Mouse (Mus musculus): ENCODE measurements around the gene Agl. TPM values are rescaled to one million over a fixed set of nuclear protein-coding genes. Genes with fewer than 3 reads are reported as not detected.
A peak's percentile ranks its signal among the peaks of the same experiment; 100 is the strongest.

Gene Agl
- polyA plus RNA-seq, 1 experiment from 2014 or later = 13.4 TPM

GRCm38 (mm10) chr3:116722980-116723379, 85.0 kb downstream of the Agl start:
- no peak overlapping the region for H3K9ac ChIP-seq (ENCODE audit: low read depth, low read length)
- 69% methylated on average over 4 of the region's 4 CpGs for WGBS
- H3K27ac ChIP-seq (ENCODE audit: low read depth, low read length) = no peak overlapping the region
- ATAC-seq (replicated peaks; ENCODE audit: low FRiP score) (no peak), DNase-seq (ENCODE audit: low spot score) (no peak)
- no peaks in the 10 kb centered on the region for H3K36me3 ChIP-seq (ENCODE audit: control insufficient read depth, insufficient read depth, low read length)
- H3K4me1 ChIP-seq (replicated peaks; ENCODE audit: control insufficient read depth, insufficient read depth, low read length) = no peaks in the 10 kb centered on the region
- no peaks in the 10 kb centered on the region for H3K27me3 ChIP-seq (replicated peaks; ENCODE audit: control insufficient read depth, insufficient read depth, low read length)
- no peak overlapping the region for H3K4me3 ChIP-seq (ENCODE audit: low read depth, low read length)
- H3K9me3 ChIP-seq (ENCODE audit: control insufficient read depth, low read length) = no peaks in the 10 kb centered on the region
- H3K4me2 ChIP-seq = no peak overlapping the region

GRCm38 (mm10) chr3:116718951-116719350, 89.0 kb downstream of the Agl start:
- Histone ChIP-seq H3K27ac (ENCODE audit: low read depth, low read length) (no peak overlapping the region), H3K9me3 (ENCODE audit: control insufficient read depth, low read length) (no peaks in the 10 kb centered on the region), H3K36me3 (ENCODE audit: control insufficient read depth, insufficient read depth, low read length) (no peaks in the 10 kb centered on the region), H3K9ac (ENCODE audit: low read depth, low read length) (no peak overlapping the region), H3K4me3 (ENCODE audit: low read depth, low read length) (no peak overlapping the region), H3K4me1 (replicated peaks; ENCODE audit: control insufficient read depth, insufficient read depth, low read length) (no peaks in the 10 kb centered on the region), H3K4me2 (no peak overlapping the region), H3K27me3 (replicated peaks; ENCODE audit: control insufficient read depth, insufficient read depth, low read length) (no peaks in the 10 kb centered on the region)
- ATAC-seq (replicated peaks; ENCODE audit: low FRiP score) (no peak), DNase-seq (ENCODE audit: low spot score) (no peak)
- 52% methylated on average over 3 of the region's 3 CpGs for WGBS

GRCm38 (mm10) chr3:116713031-116713430, 94.9 kb downstream of the Agl start:
- Histone ChIP-seq H3K36me3 (ENCODE audit: control insufficient read depth, insufficient read depth, low read length) (no peaks in the 10 kb centered on the region), H3K27ac (ENCODE audit: low read depth, low read length) (no peak overlapping the region), H3K27me3 (replicated peaks; ENCODE audit: control insufficient read depth, insufficient read depth, low read length) (no peaks in the 10 kb centered on the region), H3K9ac (ENCODE audit: low read depth, low read length) (peak overlapping the region; percentile 97; the same call in 1 of the 2 replicates), H3K4me3 (ENCODE audit: low read depth, low read length) (peak overlapping the region; percentile 97), H3K9me3 (ENCODE audit: control insufficient read depth, low read length) (no peaks in the 10 kb centered on the region), H3K4me2 (peak overlapping the region; percentile 78), H3K4me1 (replicated peaks; ENCODE audit: control insufficient read depth, insufficient read depth, low read length) (peaks cover 10% of the 10 kb centered on the region)
- WGBS = 26% methylated on average over 5 of the region's 5 CpGs
- no peak for DNase-seq (ENCODE audit: low spot score)
- no peak for ATAC-seq (replicated peaks; ENCODE audit: low FRiP score)

- Histone ChIP-seq H3K4me3 (ENCODE audit: low read depth, low read length) (peak within 1 kb of the TSS; percentile 97), H3K4me2 (peak within 1 kb of the TSS; percentile 78), H3K4me1 (replicated peaks; ENCODE audit: control insufficient read depth, insufficient read depth, low read length) (peaks cover 10% of the 10 kb centered on the region), H3K27me3 (replicated peaks; ENCODE audit: control insufficient read depth, insufficient read depth, low read length) (no peaks in the 10 kb centered on the region), H3K27ac (ENCODE audit: low read depth, low read length) (peak within 1 kb of the TSS; percentile 80), H3K9me3 (ENCODE audit: control insufficient read depth, low read length) (no peaks in the 10 kb centered on the region), H3K9ac (ENCODE audit: low read depth, low read length) (peak within 1 kb of the TSS; percentile 97), H3K36me3 (ENCODE audit: control insufficient read depth, insufficient read depth, low read length) (no peaks in the 10 kb centered on the region)
- ATAC-seq (replicated peaks; ENCODE audit: low FRiP score) (peak; percentile 11; the same call in 1 of the 2 replicates), DNase-seq (ENCODE audit: low spot score) (no peak)
- WGBS = 4% methylated on average over 8 of the region's 8 CpGs
Observed at GRCm38 (mm10) chr3:116712436-116712881, 95.5 kb downstream of the Agl start, which contains the start of gene Slc35a3. TSS of gene Slc35a3 (minus strand) at chr3:116712831.

GRCm38 (mm10) chr3:116711624-116712435, 96.1 kb downstream of the Agl start:
- DNase-seq (ENCODE audit: low spot score) (peak; percentile 80), ATAC-seq (replicated peaks; ENCODE audit: low FRiP score) (peak; percentile 89)
- H3K4me1 ChIP-seq (replicated peaks; ENCODE audit: control insufficient read depth, insufficient read depth, low read length) = peaks cover 10% of the 10 kb centered on the region
- under 1% methylated on average over 84 of the region's 85 CpGs for WGBS
- H3K9ac ChIP-seq (ENCODE audit: low read depth, low read length) = peak overlapping the region; percentile 97
- H3K4me2 ChIP-seq = peak overlapping the region; percentile 78
- peak overlapping the region; percentile 80 for H3K27ac ChIP-seq (ENCODE audit: low read depth, low read length)
- H3K36me3 ChIP-seq (ENCODE audit: control insufficient read depth, insufficient read depth, low read length) = no peaks in the 10 kb centered on the region; the same call in 1 of the 2 replicates
- H3K4me3 ChIP-seq (ENCODE audit: low read depth, low read length) = peak overlapping the region; percentile 97
- H3K9me3 ChIP-seq (ENCODE audit: control insufficient read depth, low read length) = no peaks in the 10 kb centered on the region
- no peaks in the 10 kb centered on the region for H3K27me3 ChIP-seq (replicated peaks; ENCODE audit: control insufficient read depth, insufficient read depth, low read length)

GRCm38 (mm10) chr3:116710941-116711340, 97.0 kb downstream of the Agl start:
- H3K36me3 ChIP-seq (ENCODE audit: control insufficient read depth, insufficient read depth, low read length) = no peaks in the 10 kb centered on the region; the same call in 1 of the 2 replicates
- peak overlapping the region; percentile 78 for H3K4me2 ChIP-seq
- peak overlapping the region; percentile 97 for H3K4me3 ChIP-seq (ENCODE audit: low read depth, low read length)
- H3K9me3 ChIP-seq (ENCODE audit: control insufficient read depth, low read length) = no peaks in the 10 kb centered on the region
- peak overlapping the region; percentile 97 for H3K9ac ChIP-seq (ENCODE audit: low read depth, low read length)
- DNase-seq (ENCODE audit: low spot score) (no peak), ATAC-seq (replicated peaks; ENCODE audit: low FRiP score) (peak; percentile 74)
- H3K27me3 ChIP-seq (replicated peaks; ENCODE audit: control insufficient read depth, insufficient read depth, low read length) = no peaks in the 10 kb centered on the region
- H3K4me1 ChIP-seq (replicated peaks; ENCODE audit: control insufficient read depth, insufficient read depth, low read length) = peaks cover 10% of the 10 kb centered on the region
- 36% methylated on average over 9 of the region's 9 CpGs for WGBS
- H3K27ac ChIP-seq (ENCODE audit: low read depth, low read length) = no peak overlapping the region; the same call in 1 of the 2 replicates

GRCm38 (mm10) chr3:116705637-116706204, 102.2 kb downstream of the Agl start:
- DNase-seq (ENCODE audit: low spot score) = no peak
- ATAC-seq (replicated peaks; ENCODE audit: low FRiP score) = peak; percentile 58
- peaks cover 4% of the 10 kb centered on the region for H3K4me1 ChIP-seq (replicated peaks; ENCODE audit: control insufficient read depth, insufficient read depth, low read length)
- WGBS = 79% methylated on average over 1 of the region's 1 CpGs
- H3K4me2 ChIP-seq = no peak overlapping the region
- no peaks in the 10 kb centered on the region for H3K27me3 ChIP-seq (replicated peaks; ENCODE audit: control insufficient read depth, insufficient read depth, low read length)
- H3K36me3 ChIP-seq (ENCODE audit: control insufficient read depth, insufficient read depth, low read length) = no peaks in the 10 kb centered on the region; the same call in none of the 2 replicates
- no peak overlapping the region for H3K9ac ChIP-seq (ENCODE audit: low read depth, low read length)
- no peak overlapping the region for H3K4me3 ChIP-seq (ENCODE audit: low read depth, low read length)
- no peak overlapping the region for H3K27ac ChIP-seq (ENCODE audit: low read depth, low read length)
- no peaks in the 10 kb centered on the region for H3K9me3 ChIP-seq (ENCODE audit: control insufficient read depth, low read length)

GRCm38 (mm10) chr3:116703835-116704234, 104.1 kb downstream of the Agl start:
- Histone ChIP-seq H3K4me2 (no peak overlapping the region), H3K27me3 (replicated peaks; ENCODE audit: control insufficient read depth, insufficient read depth, low read length) (no peaks in the 10 kb centered on the region), H3K36me3 (ENCODE audit: control insufficient read depth, insufficient read depth, low read length) (no peaks in the 10 kb centered on the region; the same call in none of the 2 replicates), H3K4me1 (replicated peaks; ENCODE audit: control insufficient read depth, insufficient read depth, low read length) (peaks cover 3% of the 10 kb centered on the region; the same call in 1 of the 2 replicates), H3K27ac (ENCODE audit: low read depth, low read length) (no peak overlapping the region), H3K9ac (ENCODE audit: low read depth, low read length) (no peak overlapping the region), H3K9me3 (ENCODE audit: control insufficient read depth, low read length) (no peaks in the 10 kb centered on the region), H3K4me3 (ENCODE audit: low read depth, low read length) (no peak overlapping the region)
- WGBS = 89% methylated on average over 5 of the region's 5 CpGs
- no peak for DNase-seq (ENCODE audit: low spot score)
- no peak for ATAC-seq (replicated peaks; ENCODE audit: low FRiP score)

Measured in liver, embryonic 11.5 days (tissue).